Mouse (Mus musculus): ENCODE results near the gene Lgals3bp.

- TF ChIP-seq POLR2A (IDR thresholded peaks at IDR 0.05; ENCODE audit: low read depth, low read length), result no peak
- TF ChIP-seq CTCF (IDR thresholded peaks at IDR 0.05; ENCODE audit: extremely low read depth, insufficient read depth, insufficient read length, insufficient replicate concordance), result no peak
These were observed 39.4 kb downstream of the Lgals3bp start for GRCm38 (mm10) chr11:118362501-118362900.
